Mouse (Mus musculus) Patski (cell line): ENCODE results near the gene Ccdc141. TPM values are rescaled to one million over a fixed set of nuclear protein-coding genes. Genes with fewer than 3 reads are reported as not detected.
A peak's percentile ranks its signal among the peaks of the same experiment; 100 is the strongest.

Experiments used
- ATAC-seq: fragments of 100-300 bp; one replicate; pipeline ENCODE4 v1.8.0; 2021
- CTCF ChIA-PET: fragments of 350-600 bp; sonication (Branson Sonifier 250); formaldehyde crosslinking; loops from one replicate; lab custom pipeline; 2022; ENCODE audit warnings: inconsistent platforms; lab: Charles Lee
- POLR2A ChIA-PET: fragments of 350-600 bp; sonication (Branson Sonifier 250); formaldehyde crosslinking; loops from one replicate; lab custom pipeline; 2022; ENCODE audit warnings: antibody characterized with exemption, inconsistent platforms; lab: Charles Lee
- DNase-seq: peaks from one replicate; pipeline ENCODE4 v3.0.0-alpha.2; 2011; ENCODE audit warnings: low read depth, low spot score
- H3K27me3 ChIP-seq: fragments of 371-371 bp; one replicate; pipeline ENCODE4 v1.5.1; 2021
- CTCF ChIP-seq: fragments of 100-300 bp; IDR thresholded peaks from one replicate; pipeline ENCODE4 v1.5.1; 2021
- in situ Hi-C: fragments of 300-500 bp; cut with MboI; formaldehyde crosslinking; loops from 3 replicates; pipeline ENCODE4 v1.11.1; 2018; ENCODE audit warnings: low pct_unique_long_range_greater_than_20kb, mixed read lengths
- polyA plus RNA-seq: library from polyadenylated mRNA; unstranded; gene quantifications from one replicate; pipeline ENCODE4 v1.2.3, GENCODE M21; 2021

The Ccdc141 gene
- polyA plus RNA-seq: 0.56 TPM

GRCm38 (mm10) chr2:77170633-77171105 lies at the start of gene Ccdc141:
Ccdc141 (minus strand) TSS chr2:77170636.
- in situ Hi-C loops: no loop called here
- H3K27me3 ChIP-seq: no peaks in the 10 kb centered on the region
- ChIA-PET CTCF (no interaction called here), POLR2A (no interaction called here)
- no peak for TF ChIP-seq CTCF
- DNase-seq (no peak), ATAC-seq (no peak)

- no peaks in the 10 kb centered on the region for H3K27me3 ChIP-seq
- no peak for TF ChIP-seq CTCF
- in situ Hi-C loops: no loop called here
- no peak for ATAC-seq
- CTCF ChIA-PET: interaction anchor here (1.6 kb wide), 2 partner anchors 130 to 132 kb away, joined by 3 read pairs; no protein-coding TSS in a partner anchor
- DNase-seq: no peak
- POLR2A ChIA-PET: no interaction called here
These were observed 42.4 kb upstream of the Ccdc141 start for GRCm38 (mm10) chr2:77212885-77213284.

- DNase-seq: no peak
- POLR2A ChIA-PET: no interaction called here
- in situ Hi-C loops: loop anchor here (10.0 kb wide), 1 partner anchor 142 kb away; no protein-coding TSS in a partner anchor
- ATAC-seq: no peak
- H3K27me3 ChIP-seq: no peaks in the 10 kb centered on the region
- CTCF ChIA-PET: no interaction called here
- no peak for TF ChIP-seq CTCF
These were observed 36.5 kb upstream of the Ccdc141 start for GRCm38 (mm10) chr2:77206951-77207350.

GRCm38 (mm10) chr2:77203916-77204315 lies 33.5 kb upstream of the Ccdc141 start:
- in situ Hi-C loops: loop anchor here (10.0 kb wide), 1 partner anchor 139 kb away; no protein-coding TSS in a partner anchor
- no peaks in the 10 kb centered on the region for H3K27me3 ChIP-seq
- DNase-seq (no peak), ATAC-seq (no peak)
- ChIA-PET CTCF (interaction anchor here (0.7 to 3.7 kb wide), 9 partner anchors 10 to 145 kb away, joined by 3 to 13 read pairs (median 3); no protein-coding TSS in a partner anchor), POLR2A (no interaction called here)
- peak; percentile 41 for TF ChIP-seq CTCF

- DNase-seq (peak; percentile 34), ATAC-seq (peak; percentile 79)
- in situ Hi-C loops: loop anchor here (10.0 kb wide), 1 partner anchor 137 kb away; no protein-coding TSS in a partner anchor
- CTCF ChIA-PET: interaction anchor here (1.5 to 3.7 kb wide), 3 partner anchors 10 to 120 kb away, joined by 3 to 13 read pairs (median 4); no protein-coding TSS in a partner anchor
- TF ChIP-seq CTCF: no peak
- no peaks in the 10 kb centered on the region for H3K27me3 ChIP-seq
- POLR2A ChIA-PET: no interaction called here
These were observed 31.5 kb upstream of the Ccdc141 start for GRCm38 (mm10) chr2:77201900-77202299.

- POLR2A ChIA-PET: no interaction called here
- DNase-seq: no peak
- in situ Hi-C loops: loop anchor here (10.0 kb wide), 1 partner anchor 136 kb away; no protein-coding TSS in a partner anchor
These were observed 30.6 kb upstream of the Ccdc141 start for GRCm38 (mm10) chr2:77200958-77201614.

GRCm38 (mm10) chr2:77200379-77200778 lies 29.9 kb upstream of the Ccdc141 start:
- H3K27me3 ChIP-seq: no peaks in the 10 kb centered on the region
- no peak for DNase-seq
- in situ Hi-C loops: loop anchor here (10.0 kb wide), 1 partner anchor 136 kb away; no protein-coding TSS in a partner anchor
- ATAC-seq: no peak
- POLR2A ChIA-PET: no interaction called here
- no peak for TF ChIP-seq CTCF
- CTCF ChIA-PET: interaction anchor here (1.2 to 3.7 kb wide), 2 partner anchors 116 to 118 kb away, joined by 3 to 13 read pairs; no protein-coding TSS in a partner anchor

More at GRCm38 (mm10) chr2:77200958-77201614, 30.6 kb upstream of the Ccdc141 start:
- H3K27me3 ChIP-seq: no peaks in the 10 kb centered on the region
- CTCF ChIA-PET: interaction anchor here (1.2 to 3.7 kb wide), 4 partner anchors 11 to 119 kb away, joined by 3 to 13 read pairs (median 4); no protein-coding TSS in a partner anchor
- no peak for TF ChIP-seq CTCF
- peak; percentile 24 for ATAC-seq

GRCm38 (mm10) chr2:77198246-77198645 lies 27.8 kb upstream of the Ccdc141 start:
- ATAC-seq (no peak), DNase-seq (no peak)
- POLR2A ChIA-PET: no interaction called here
- CTCF ChIA-PET: no interaction called here
- TF ChIP-seq CTCF: no peak
- no peaks in the 10 kb centered on the region for H3K27me3 ChIP-seq
- in situ Hi-C loops: no loop called here

GRCm38 (mm10) chr2:77196819-77197218 lies 26.4 kb upstream of the Ccdc141 start:
- in situ Hi-C loops: no loop called here
- no peak for ATAC-seq

GRCm38 (mm10) chr2:77195056-77195455 lies 24.6 kb upstream of the Ccdc141 start:
- POLR2A ChIA-PET: no interaction called here
- TF ChIP-seq CTCF: no peak
- no peaks in the 10 kb centered on the region for H3K27me3 ChIP-seq
- DNase-seq (no peak), ATAC-seq (no peak)
- in situ Hi-C loops: no loop called here
- CTCF ChIA-PET: no interaction called here

More at GRCm38 (mm10) chr2:77196819-77197218, 26.4 kb upstream of the Ccdc141 start:
- POLR2A ChIA-PET: no interaction called here
- no peak for DNase-seq
- CTCF ChIA-PET: no interaction called here
- TF ChIP-seq CTCF: no peak
- H3K27me3 ChIP-seq: no peaks in the 10 kb centered on the region

- CTCF ChIA-PET: interaction anchor here (1.0 kb wide), 1 partner anchor 151 kb away, joined by 3 read pairs; no protein-coding TSS in a partner anchor
- no peaks in the 10 kb centered on the region for H3K27me3 ChIP-seq
- ATAC-seq: no peak
- no peak for TF ChIP-seq CTCF
- in situ Hi-C loops: no loop called here
- POLR2A ChIA-PET: interaction anchor here (2.0 kb wide), 1 partner anchor 12 kb away, joined by 4 read pairs; no protein-coding TSS in a partner anchor
- DNase-seq: no peak
These were observed 21.4 kb upstream of the Ccdc141 start for GRCm38 (mm10) chr2:77191811-77192210.
